Mouse (Mus musculus) lung, embryonic 15.5 days (tissue): ENCODE results near the gene Fam241b. TPM values are rescaled to one million over a fixed set of nuclear protein-coding genes. Genes with fewer than 3 reads are reported as not detected.
A peak's percentile ranks its signal among the peaks of the same experiment; 100 is the strongest.

Source experiments
- ATAC-seq: fragments of 200-750 bp; cut with Nextera tagmentation; 2 replicates; pipeline ENCODE4 v1.8.0; 2017; ENCODE audit warnings: moderate number of reproducible peaks, borderline replicate concordance; ENCODE audit not compliant: low FRiP score, low TSS enrichment; ENCODE audit errors: extremely low read depth
- H3K27ac ChIP-seq: fragments of 300-500 bp; sonication (generic); 2 replicates; pipeline ENCODE4 v1.5.1; 2015; ENCODE audit warnings: moderate library complexity, mild to moderate bottlenecking, inconsistent platforms
- H3K27me3 ChIP-seq: fragments of 300-500 bp; sonication (generic); 2 replicates; pipeline ENCODE4 v1.6.1; 2015; ENCODE audit warnings: inconsistent platforms
- H3K36me3 ChIP-seq: fragments of 300-500 bp; sonication (generic); 2 replicates; pipeline ENCODE4 v1.6.1; 2015; ENCODE audit warnings: inconsistent platforms
- H3K4me1 ChIP-seq: fragments of 300-500 bp; sonication (generic); 2 replicates; pipeline ENCODE4 v1.6.1; 2015; ENCODE audit warnings: inconsistent platforms
- H3K4me2 ChIP-seq: fragments of 300-500 bp; sonication (generic); 2 replicates; pipeline ENCODE4 v1.6.1; 2015; ENCODE audit warnings: inconsistent platforms, mild to moderate bottlenecking, moderate library complexity
- H3K4me3 ChIP-seq: fragments of 300-500 bp; sonication (generic); 2 replicates; pipeline ENCODE4 v1.5.1; 2015; ENCODE audit warnings: mild to moderate bottlenecking, inconsistent platforms
- H3K9ac ChIP-seq: fragments of 300-500 bp; sonication (generic); 2 replicates; pipeline ENCODE4 v1.6.1; 2015; ENCODE audit warnings: inconsistent platforms
- H3K9me3 ChIP-seq: fragments of 300-500 bp; sonication (generic); 2 replicates; pipeline ENCODE4 v1.6.1; 2016; ENCODE audit warnings: inconsistent platforms
- WGBS: fragments of 180-500 bp; shearing (Covaris S2); methylation state at CpG from one replicate; pipeline ENCODE4 v1.1.7; 2015; 5-methylcytosine and 5-hydroxymethylcytosine counted together
- polyA plus RNA-seq: library from polyadenylated mRNA; unstranded; fragments of >200 nt; fragmentation: Nextera tagmentation; extraction: Ambion mirVana; gene quantifications from 2 replicates; pipeline ENCODE4 v1.2.1, GENCODE M21; 2015

Fam241b gene
- polyA plus RNA-seq, 1 experiment from 2014 or later, result 14.0 TPM

DNA sequence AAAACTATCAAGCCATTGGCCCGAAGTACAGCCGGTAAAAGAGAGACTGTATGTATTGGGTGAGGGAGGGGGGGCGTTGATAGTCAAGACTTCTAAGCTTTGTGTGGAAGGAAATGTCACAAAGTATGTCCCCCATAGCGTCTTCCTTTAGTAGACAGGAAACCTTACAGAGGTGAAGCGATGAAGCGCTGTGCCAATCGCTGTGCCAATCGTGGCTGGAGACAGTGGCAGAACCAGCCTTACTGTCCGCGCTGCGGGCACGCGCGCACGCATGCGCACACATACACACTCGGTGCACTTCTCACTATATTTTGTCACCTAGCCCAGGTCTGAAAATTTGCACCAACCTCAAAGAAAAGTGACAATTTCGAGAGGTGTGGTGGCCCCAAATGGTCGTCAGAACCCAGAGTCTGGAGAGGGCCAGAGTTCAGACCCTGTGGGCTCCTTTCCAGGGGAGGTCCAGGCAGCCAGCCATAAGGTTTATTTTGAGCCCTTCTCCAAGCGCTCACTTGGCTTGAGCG is 15.9 kb downstream of the Fam241b start:
- Histone ChIP-seq H3K4me2 (no peak overlapping the region), H3K36me3 (no peaks in the 10 kb centered on the region), H3K4me1 (peaks cover 4% of the 10 kb centered on the region; the same call in 1 of the 2 replicates), H3K4me3 (no peak overlapping the region), H3K27me3 (peaks cover 70% of the 10 kb centered on the region), H3K27ac (no peak overlapping the region), H3K9ac (no peak overlapping the region), H3K9me3 (no peaks in the 10 kb centered on the region)
- WGBS, result 37% methylated on average over 21 of the region's 21 CpGs
- no peak for ATAC-seq

GRCm38 (mm10) chr10:62127137-62127536 is 16.6 kb downstream of the Fam241b start:
- ATAC-seq, result no peak
- no peak overlapping the region for H3K4me3 ChIP-seq
- H3K36me3 ChIP-seq, result no peaks in the 10 kb centered on the region
- H3K27ac ChIP-seq, result no peak overlapping the region
- H3K9me3 ChIP-seq, result no peaks in the 10 kb centered on the region
- H3K4me2 ChIP-seq, result no peak overlapping the region
- peaks cover 64% of the 10 kb centered on the region for H3K27me3 ChIP-seq
- no peak overlapping the region for H3K9ac ChIP-seq
- WGBS, result 40% methylated on average over 6 of the region's 6 CpGs
- no peaks in the 10 kb centered on the region for H3K4me1 ChIP-seq

DNA sequence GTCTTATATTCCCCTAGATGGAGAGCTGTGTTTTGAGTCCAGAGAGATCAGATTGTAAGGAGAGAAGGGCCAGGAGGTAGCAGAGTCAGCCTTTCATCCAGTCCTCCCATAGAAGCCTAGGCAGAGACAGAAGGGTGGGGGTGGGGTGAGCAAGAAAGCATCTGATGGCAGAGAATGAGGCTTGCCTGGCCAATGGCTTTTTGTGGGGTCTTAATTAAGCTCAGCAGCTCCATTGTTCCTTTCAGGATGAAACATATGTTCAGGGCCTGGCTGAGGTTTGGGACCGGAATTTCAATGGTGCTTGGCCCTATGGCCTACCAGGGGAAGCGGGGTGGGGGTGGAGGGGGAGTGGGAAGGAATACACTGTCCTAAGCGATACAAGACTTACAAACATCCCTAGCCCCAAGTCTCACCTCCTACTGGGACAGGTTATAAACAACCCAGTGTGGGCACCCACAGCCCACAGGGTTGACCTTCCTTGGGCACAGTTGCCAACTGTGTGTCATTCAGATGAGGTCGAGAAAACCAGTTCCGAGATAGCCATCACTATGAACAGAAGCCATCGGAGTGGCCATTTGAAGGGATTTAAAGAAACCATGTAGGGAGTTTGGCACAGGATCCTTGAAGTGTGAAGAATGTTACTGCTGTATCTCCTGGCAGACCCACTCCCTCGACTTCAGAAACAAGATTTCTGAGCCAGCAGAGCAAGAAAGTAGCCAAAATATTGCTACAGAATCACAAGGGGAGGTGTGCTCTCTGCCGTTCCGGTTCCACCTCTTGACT is 29.7 kb downstream of the Fam241b start:
- 66% methylated on average over 9 of the region's 9 CpGs for WGBS
- peaks cover 34% of the 10 kb centered on the region for H3K27me3 ChIP-seq

GRCm38 (mm10) chr10:62111207-62111576 is 32.5 kb downstream of the Fam241b start:
- peak overlapping the region; percentile 59 for H3K4me3 ChIP-seq
- H3K36me3 ChIP-seq, result no peaks in the 10 kb centered on the region
- peaks cover 46% of the 10 kb centered on the region for H3K27me3 ChIP-seq
- no peak overlapping the region for H3K27ac ChIP-seq
- peak; percentile 8; the same call in 1 of the 2 replicates for ATAC-seq
- no peak overlapping the region for H3K9ac ChIP-seq
- WGBS, result 36% methylated on average over 6 of the region's 6 CpGs
- peaks cover 5% of the 10 kb centered on the region; the same call in 1 of the 2 replicates for H3K4me1 ChIP-seq
- H3K4me2 ChIP-seq, result peak overlapping the region; percentile 93
- H3K9me3 ChIP-seq, result no peaks in the 10 kb centered on the region

More for the DNA sequence above, 29.7 kb downstream of the Fam241b start:
- no peak overlapping the region for H3K4me3 ChIP-seq
- no peak for ATAC-seq
- H3K27ac ChIP-seq, result no peak overlapping the region
- H3K4me1 ChIP-seq, result peaks cover 5% of the 10 kb centered on the region; the same call in 1 of the 2 replicates
- H3K9me3 ChIP-seq, result no peaks in the 10 kb centered on the region
- H3K9ac ChIP-seq, result no peak overlapping the region
- no peak overlapping the region for H3K4me2 ChIP-seq
- no peaks in the 10 kb centered on the region for H3K36me3 ChIP-seq

GRCm38 (mm10) chr10:62110504-62111206 is 33.1 kb downstream of the Fam241b start:
- peak; percentile 84 for ATAC-seq
- no peak overlapping the region for H3K27ac ChIP-seq
- H3K4me3 ChIP-seq, result peak overlapping the region; percentile 59
- H3K4me2 ChIP-seq, result peak overlapping the region; percentile 93
- no peaks in the 10 kb centered on the region for H3K36me3 ChIP-seq
- peak overlapping the region; percentile 49 for H3K9ac ChIP-seq
- WGBS, result under 1% methylated on average over 51 of the region's 57 CpGs
- peaks cover 46% of the 10 kb centered on the region for H3K27me3 ChIP-seq
- no peaks in the 10 kb centered on the region for H3K9me3 ChIP-seq
- peaks cover 5% of the 10 kb centered on the region; the same call in 1 of the 2 replicates for H3K4me1 ChIP-seq

DNA sequence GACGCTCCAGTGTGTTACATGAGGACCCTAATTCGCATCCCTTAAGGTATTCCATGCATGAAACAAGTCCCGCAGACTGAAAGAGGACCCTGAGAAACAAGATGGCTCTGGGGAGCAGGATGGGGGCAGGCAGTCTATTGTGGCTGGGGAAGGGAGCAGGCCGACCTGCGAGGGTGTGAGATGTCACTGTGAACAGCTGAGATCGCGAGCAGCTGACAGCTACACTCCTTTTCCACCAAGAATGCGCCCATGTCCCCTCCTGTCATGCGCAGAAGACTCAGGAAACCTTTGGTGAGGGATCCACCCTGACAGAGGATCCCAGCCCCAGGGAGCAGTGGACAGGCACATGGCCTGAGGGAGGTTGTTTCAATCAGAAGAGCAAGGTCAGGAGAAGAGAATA is 36.7 kb downstream of the Fam241b start:
- ATAC-seq, result no peak
- no peak overlapping the region for H3K9ac ChIP-seq
- H3K9me3 ChIP-seq, result no peaks in the 10 kb centered on the region
- H3K36me3 ChIP-seq, result no peaks in the 10 kb centered on the region
- whole genome bisulfite sequencing, result 59% methylated on average over 9 of the region's 9 CpGs
- H3K4me1 ChIP-seq, result peaks cover 5% of the 10 kb centered on the region; the same call in 1 of the 2 replicates
- H3K27ac ChIP-seq, result no peak overlapping the region
- H3K4me3 ChIP-seq, result no peak overlapping the region
- H3K27me3 ChIP-seq, result peaks cover 52% of the 10 kb centered on the region
- no peak overlapping the region for H3K4me2 ChIP-seq

DNA sequence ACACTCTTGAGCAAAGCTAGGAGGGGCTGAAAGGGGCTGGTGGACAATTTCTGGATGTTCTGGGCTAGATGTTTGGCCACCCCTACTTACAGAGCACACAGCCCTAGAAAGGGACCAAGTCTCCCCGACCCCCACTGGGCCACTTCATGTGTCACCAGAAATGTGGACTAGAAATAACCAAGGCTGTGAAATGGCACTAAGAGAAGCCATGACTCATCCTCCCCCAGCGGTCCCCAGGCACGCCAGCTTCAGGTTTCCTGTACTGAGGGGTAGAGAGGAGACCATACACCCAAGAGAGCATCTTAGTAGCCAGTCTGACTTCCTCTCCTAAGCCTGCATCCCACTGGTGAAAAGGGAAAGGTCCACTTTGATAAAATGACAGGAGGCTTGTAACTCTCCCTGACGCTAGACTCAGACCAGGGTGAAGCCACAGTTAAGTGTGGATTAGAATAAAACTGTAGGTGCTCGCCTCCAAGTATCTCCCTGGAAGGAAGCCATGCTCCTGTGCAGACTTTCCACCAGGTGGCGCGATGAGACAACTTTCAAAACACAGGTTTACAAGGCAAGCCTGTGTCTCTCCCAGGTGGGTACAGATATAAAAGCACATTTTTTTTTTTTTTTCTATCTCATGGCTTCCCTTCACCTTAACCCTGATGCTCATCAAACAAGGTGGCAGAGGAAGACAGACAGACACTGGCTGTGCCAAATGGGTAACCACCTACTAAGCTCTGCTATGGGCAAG is 38.7 kb downstream of the Fam241b start:
- Histone ChIP-seq H3K36me3 (no peaks in the 10 kb centered on the region), H3K4me1 (no peaks in the 10 kb centered on the region), H3K4me3 (no peak overlapping the region), H3K27ac (no peak overlapping the region), H3K9me3 (no peaks in the 10 kb centered on the region), H3K27me3 (peaks cover 45% of the 10 kb centered on the region), H3K4me2 (no peak overlapping the region), H3K9ac (no peak overlapping the region)
- 26% methylated on average over 7 of the region's 7 CpGs for WGBS
- ATAC-seq, result no peak

GRCm38 (mm10) chr10:62101504-62102439 is 41.9 kb downstream of the Fam241b start:
- H3K4me3 ChIP-seq, result no peak overlapping the region
- H3K4me2 ChIP-seq, result no peak overlapping the region
- ATAC-seq, result 0 out of 2 replicates have a peak, but pooled peaks have one; percentile 4
- H3K4me1 ChIP-seq, result no peaks in the 10 kb centered on the region
- H3K36me3 ChIP-seq, result no peaks in the 10 kb centered on the region
- no peaks in the 10 kb centered on the region for H3K9me3 ChIP-seq
- H3K9ac ChIP-seq, result no peak overlapping the region
- H3K27me3 ChIP-seq, result peaks cover 23% of the 10 kb centered on the region
- WGBS, result 12% methylated on average over 7 of the region's 7 CpGs
- H3K27ac ChIP-seq, result no peak overlapping the region

DNA sequence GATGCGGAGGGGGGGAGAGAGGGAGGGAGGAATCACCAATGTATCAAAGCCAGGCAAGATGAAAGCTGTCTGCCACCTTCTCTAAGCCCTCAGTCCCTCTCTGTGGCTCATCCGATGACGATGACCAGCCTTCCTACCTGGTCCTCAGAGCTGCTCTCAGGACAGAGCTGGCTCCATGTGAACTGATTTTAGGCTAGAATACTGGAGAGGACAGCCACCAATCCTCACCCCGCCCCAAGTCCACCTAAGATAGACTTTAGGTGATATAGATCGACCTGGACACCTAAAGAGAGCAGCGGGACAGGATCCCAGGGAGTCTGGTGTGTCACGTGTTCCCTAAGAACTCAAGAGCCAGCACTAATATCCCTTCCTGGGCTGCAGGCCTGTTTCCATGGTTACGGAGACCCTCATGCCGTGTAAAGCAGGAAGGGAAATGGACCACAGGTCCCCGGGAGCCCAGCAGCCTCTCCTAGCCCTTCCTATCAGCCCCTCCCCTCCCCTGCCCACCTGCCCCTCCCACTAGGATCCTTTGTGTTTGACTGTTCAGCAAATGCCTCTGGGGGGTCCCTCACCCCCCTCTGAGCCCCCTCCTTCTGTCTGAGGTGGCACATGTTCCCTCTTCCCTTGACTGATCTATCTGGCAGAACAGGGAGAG is 43.8 kb downstream of the Fam241b start:
- H3K9me3 ChIP-seq, result no peaks in the 10 kb centered on the region
- H3K4me3 ChIP-seq, result no peak overlapping the region
- WGBS, result 49% methylated on average over 10 of the region's 10 CpGs
- ATAC-seq, result no peak
- no peak overlapping the region for H3K4me2 ChIP-seq
- H3K4me1 ChIP-seq, result no peaks in the 10 kb centered on the region
- H3K27me3 ChIP-seq, result peaks cover 22% of the 10 kb centered on the region
- H3K36me3 ChIP-seq, result no peaks in the 10 kb centered on the region
- no peak overlapping the region for H3K9ac ChIP-seq
- H3K27ac ChIP-seq, result no peak overlapping the region

DNA sequence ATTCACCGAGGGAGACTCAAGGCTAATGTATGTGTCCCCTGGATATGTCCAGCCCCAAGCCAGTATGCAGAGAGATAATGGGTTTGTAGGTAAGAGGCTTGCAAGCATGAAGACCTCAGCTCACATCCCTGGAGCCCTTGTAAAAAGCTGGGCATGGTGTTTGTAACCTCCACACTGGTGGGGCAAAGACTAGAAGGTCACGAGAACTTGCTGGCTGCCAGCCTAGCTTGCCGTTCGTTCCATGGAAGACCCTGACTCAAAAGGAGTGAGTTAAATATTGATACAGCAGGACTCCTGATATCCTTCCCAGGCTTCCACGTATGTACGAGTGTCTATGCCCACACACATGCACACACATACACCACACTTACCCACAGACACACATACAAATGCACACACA is 49.3 kb downstream of the Fam241b start:
- H3K4me2 ChIP-seq, result no peak overlapping the region
- 76% methylated on average over 6 of the region's 6 CpGs for WGBS
- no peak for ATAC-seq

More for the DNA sequence above, 49.3 kb downstream of the Fam241b start:
- Histone ChIP-seq H3K9ac (no peak overlapping the region), H3K9me3 (no peaks in the 10 kb centered on the region), H3K4me3 (no peak overlapping the region), H3K27ac (no peak overlapping the region), H3K36me3 (no peaks in the 10 kb centered on the region), H3K4me1 (no peaks in the 10 kb centered on the region; the same call in 1 of the 2 replicates), H3K27me3 (no peaks in the 10 kb centered on the region)
